Mouse (Mus musculus) kidney, postnatal 0 days (tissue): ENCODE results near the gene Map3k19. TPM values are rescaled to one million over a fixed set of nuclear protein-coding genes. Genes with fewer than 3 reads are reported as not detected.

Source experiments
- ATAC-seq: fragments of 200-750 bp; cut with Nextera tagmentation; replicated peaks from 2 replicates; pipeline ENCODE4 v1.8.0; 2017; ENCODE audit warnings: low read depth, moderate number of reproducible peaks, moderate TSS enrichment, moderate library complexity; ENCODE audit not compliant: low FRiP score
- DNase-seq: peaks from one replicate; pipeline ENCODE4 v3.0.0-alpha.2; 2016; ENCODE audit warnings: low spot score
- H3K27ac ChIP-seq: fragments of 300-500 bp; sonication (generic); 2 replicates; pipeline ENCODE4 v1.5.1; 2014; ENCODE audit warnings: mild to moderate bottlenecking
- H3K27me3 ChIP-seq: fragments of 300-500 bp; sonication (generic); 2 replicates; pipeline ENCODE4 v1.6.1; 2014; ENCODE audit warnings: low read length, mixed read lengths; ENCODE audit not compliant: insufficient read depth
- H3K36me3 ChIP-seq: fragments of 300-500 bp; sonication (generic); 2 replicates; pipeline ENCODE4 v1.6.1; 2014; ENCODE audit warnings: low read length, mixed read lengths; ENCODE audit not compliant: insufficient read depth
- H3K4me1 ChIP-seq: fragments of 300-500 bp; sonication (generic); replicated peaks from 2 replicates; pipeline ENCODE4 v1.6.1; 2014; ENCODE audit warnings: antibody characterized with exemption, low read length, mixed read lengths; ENCODE audit not compliant: insufficient read depth
- H3K4me2 ChIP-seq: fragments of 300-500 bp; sonication (generic); 2 replicates; pipeline ENCODE4 v1.6.1; 2014; ENCODE audit warnings: mild to moderate bottlenecking, low read length, moderate library complexity, mixed read lengths
- H3K4me3 ChIP-seq: fragments of 300-500 bp; sonication (generic); replicated peaks from 2 replicates; pipeline ENCODE4 v1.5.1; 2014; ENCODE audit warnings: low read depth, low read length
- H3K9ac ChIP-seq: fragments of 300-500 bp; sonication (generic); 2 replicates; pipeline ENCODE4 v1.6.1; 2014; ENCODE audit warnings: low read depth, low read length
- H3K9me3 ChIP-seq: fragments of 300-500 bp; sonication (generic); replicated peaks from 2 replicates; pipeline ENCODE4 v1.6.1; 2016; ENCODE audit warnings: low read length, inconsistent platforms, mixed read lengths
- CTCF ChIP-seq: IDR thresholded peaks from 2 replicates; pipeline ENCODE4 v1.5.1; 2016; ENCODE audit warnings: antibody characterized with exemption, low read depth, mild to moderate bottlenecking, moderate library complexity
- WGBS: fragments of 180-500 bp; shearing (Covaris S2); extraction: QIAGEN DNeasy Blood & Tissue Kit; methylation state at CpG from one replicate; pipeline ENCODE4 v1.1.7; 2014; 5-methylcytosine and 5-hydroxymethylcytosine counted together
- polyA plus RNA-seq: library from polyadenylated mRNA; unstranded; fragments of >200 nt; fragmentation: Nextera tagmentation; extraction: Ambion mirVana; gene quantifications from 2 replicates; pipeline ENCODE4 v1.2.1, GENCODE M21; 2015

Map3k19 gene
- not detected in 2 replicates for polyA plus RNA-seq

GRCm38 (mm10) chr1:127854486-127855222 lies at the start of gene Map3k19:
Map3k19 (minus strand) TSS chr1:127855031.
- Histone ChIP-seq H3K4me2 (no peak within 1 kb of the TSS), H3K27me3 (no peaks in the 10 kb centered on the region), H3K9me3 (no peaks in the 10 kb centered on the region), H3K4me1 (no peaks in the 10 kb centered on the region), H3K9ac (no peak within 1 kb of the TSS), H3K4me3 (no peak within 1 kb of the TSS), H3K36me3 (no peaks in the 10 kb centered on the region), H3K27ac (no peak within 1 kb of the TSS)
- DNase-seq = no peak
- 78% methylated on average over 14 of the region's 14 CpGs for WGBS
- ATAC-seq = no peak
- TF ChIP-seq CTCF = no peak

GRCm38 (mm10) chr1:127899401-127899800 lies 44.6 kb upstream of the Map3k19 start:
- Histone ChIP-seq H3K27ac (no peak overlapping the region), H3K9ac (no peak overlapping the region), H3K4me1 (no peaks in the 10 kb centered on the region), H3K4me2 (no peak overlapping the region), H3K36me3 (peaks cover 5% of the 10 kb centered on the region; the same call in 1 of the 2 replicates), H3K4me3 (no peak overlapping the region), H3K9me3 (no peaks in the 10 kb centered on the region), H3K27me3 (no peaks in the 10 kb centered on the region)
- 62% methylated on average over 1 of the region's 1 CpGs for WGBS
- DNase-seq (no peak), ATAC-seq (no peak)
- TF ChIP-seq CTCF = no peak

- no peaks in the 10 kb centered on the region for H3K27me3 ChIP-seq
- no peaks in the 10 kb centered on the region; the same call in 1 of the 2 replicates for H3K4me1 ChIP-seq
- WGBS = 22% methylated on average over 8 of the region's 8 CpGs
- peak overlapping the region; percentile 64 for H3K4me3 ChIP-seq
- no peak for DNase-seq
- peak overlapping the region; percentile 85; the same call in 1 of the 2 replicates for H3K27ac ChIP-seq
- H3K9me3 ChIP-seq = no peaks in the 10 kb centered on the region
- H3K9ac ChIP-seq = peak overlapping the region; percentile 78
- TF ChIP-seq CTCF = no peak
- no peak for ATAC-seq
- peaks cover 5% of the 10 kb centered on the region; the same call in 1 of the 2 replicates for H3K36me3 ChIP-seq
- peak overlapping the region; percentile 71 for H3K4me2 ChIP-seq
Measured at GRCm38 (mm10) chr1:127869276-127869675, 14.4 kb upstream of the Map3k19 start.

DNA sequence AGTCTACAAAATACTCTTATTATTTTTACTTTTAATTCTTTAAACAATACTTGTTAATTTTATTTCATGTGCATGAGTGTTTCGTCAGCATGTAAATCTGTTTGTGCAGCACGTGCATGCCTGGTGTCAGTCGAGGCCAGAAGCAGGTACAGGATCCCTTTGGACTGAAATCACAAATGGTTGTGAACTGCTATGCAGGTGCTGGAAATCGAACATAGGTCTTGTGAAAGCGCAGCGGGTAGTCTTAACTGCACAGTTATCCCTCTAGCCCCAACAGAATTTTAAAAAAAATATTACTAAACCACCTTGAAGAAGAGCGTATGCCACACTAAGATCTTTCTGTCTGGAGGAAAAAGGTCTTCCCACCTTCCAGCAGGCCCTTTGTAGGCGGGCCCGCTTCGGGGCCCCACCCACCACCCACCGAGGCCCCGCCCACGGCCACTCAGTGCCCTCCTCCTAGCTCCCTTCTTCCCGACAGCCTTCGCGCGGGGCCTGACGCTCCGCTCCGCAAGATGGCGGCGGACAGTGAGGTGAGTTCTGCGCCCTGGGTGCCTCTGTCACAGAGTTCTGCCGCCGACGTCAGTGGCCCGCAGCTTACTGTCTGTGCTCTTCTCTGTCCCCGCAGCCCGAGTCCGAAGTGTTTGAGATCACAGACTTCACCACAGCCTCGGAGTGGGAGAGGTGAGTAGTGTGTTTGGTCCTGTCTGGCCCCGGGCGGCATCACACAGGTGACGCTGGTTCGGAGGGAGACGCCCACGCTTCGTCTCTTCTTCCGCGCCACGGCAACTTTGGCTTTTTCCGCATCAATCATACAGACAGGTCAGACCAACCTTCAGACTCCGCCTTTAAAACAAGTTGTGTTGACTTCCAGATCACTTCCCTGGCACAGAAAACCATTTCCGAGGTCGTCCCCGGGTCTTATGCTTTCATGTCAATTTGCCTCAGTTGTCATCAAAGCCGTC lies 13.8 kb upstream of the Map3k19 start, which contains the start of gene Rab3gap1:
Rab3gap1 (plus strand) TSS at position 474 of the 962 bp plus-strand sequence.
- Histone ChIP-seq H3K4me2 (peak within 1 kb of the TSS; percentile 71), H3K4me3 (peak within 1 kb of the TSS; percentile 64), H3K36me3 (peaks cover 5% of the 10 kb centered on the region; the same call in 1 of the 2 replicates), H3K27ac (peak within 1 kb of the TSS; percentile 85), H3K9ac (peak within 1 kb of the TSS; percentile 78), H3K27me3 (no peaks in the 10 kb centered on the region), H3K4me1 (no peaks in the 10 kb centered on the region; the same call in 1 of the 2 replicates), H3K9me3 (no peaks in the 10 kb centered on the region)
- TF ChIP-seq CTCF = 0 out of 2 replicates have a peak, but pooled peaks have one; percentile 9
- ATAC-seq = peak; percentile 99
- WGBS = 11% methylated on average over 47 of the region's 47 CpGs
- DNase-seq = peak; percentile 92

DNA sequence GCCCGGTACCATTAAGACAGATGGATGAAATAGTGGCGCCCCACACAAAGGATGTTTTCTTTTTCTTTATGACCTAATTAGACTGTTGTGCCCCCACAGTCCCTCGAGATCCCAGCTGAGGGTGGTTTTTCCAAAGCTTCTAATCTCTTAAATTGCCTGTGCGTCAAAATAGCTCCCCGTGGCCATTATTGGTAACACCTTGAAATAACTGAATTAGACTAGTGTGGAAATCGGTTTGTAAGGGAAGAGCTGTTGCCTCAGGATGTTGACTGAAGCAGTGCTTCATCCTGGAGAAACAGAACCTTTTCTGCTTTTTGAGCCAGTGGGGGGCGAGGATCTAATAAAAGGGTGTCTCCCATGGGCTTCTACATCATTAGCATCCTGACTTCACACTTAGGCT lies 9.0 kb upstream of the Map3k19 start:
- TF ChIP-seq CTCF = no peak
- no peaks in the 10 kb centered on the region for H3K36me3 ChIP-seq
- H3K4me1 ChIP-seq = no peaks in the 10 kb centered on the region
- H3K4me3 ChIP-seq = no peak overlapping the region
- H3K4me2 ChIP-seq = no peak overlapping the region
- WGBS = 43% methylated on average over 7 of the region's 7 CpGs
- H3K27me3 ChIP-seq = no peaks in the 10 kb centered on the region
- no peak overlapping the region for H3K9ac ChIP-seq
- H3K9me3 ChIP-seq = no peaks in the 10 kb centered on the region
- no peak for DNase-seq
- H3K27ac ChIP-seq = no peak overlapping the region
- no peak for ATAC-seq

DNA sequence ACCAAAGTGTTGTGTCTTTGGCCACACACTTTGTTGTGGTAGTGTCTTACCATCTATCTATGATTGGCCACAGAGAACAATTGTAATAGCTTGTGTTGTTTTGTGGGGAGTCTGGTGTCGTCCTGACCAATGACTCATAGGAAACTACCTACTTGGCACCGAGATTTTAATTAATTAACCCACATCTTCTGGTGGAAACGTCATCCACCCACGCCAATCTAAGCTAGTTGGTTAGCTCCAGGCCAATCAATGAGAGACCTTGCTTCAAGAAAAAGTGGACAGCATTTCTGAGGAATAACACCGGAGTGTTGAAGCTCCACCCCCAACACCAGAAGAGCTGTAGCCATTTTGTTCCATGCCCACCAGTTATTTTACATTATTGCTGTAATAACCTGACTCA lies 7.1 kb upstream of the Map3k19 start:
- ATAC-seq = no peak
- no peak overlapping the region for H3K4me2 ChIP-seq
- TF ChIP-seq CTCF = no peak
- H3K27ac ChIP-seq = no peak overlapping the region
- H3K36me3 ChIP-seq = no peaks in the 10 kb centered on the region
- WGBS = 81% methylated on average over 5 of the region's 5 CpGs
- H3K9ac ChIP-seq = no peak overlapping the region
- no peaks in the 10 kb centered on the region for H3K9me3 ChIP-seq
- H3K27me3 ChIP-seq = no peaks in the 10 kb centered on the region
- no peak for DNase-seq
- no peak overlapping the region for H3K4me3 ChIP-seq
- no peaks in the 10 kb centered on the region for H3K4me1 ChIP-seq
